Mouse (Mus musculus) kidney, postnatal 4 days (tissue): ENCODE data around the gene Copz1.
"Not testable (repeated sequence)": the region's sequence is repeated elsewhere in the genome, so short reads cannot be mapped to it uniquely, and the experiment has no call there.

Experiments used
- DNase-seq, 2 experiments: peaks; one replicate each; pipeline ENCODE4 v3.0.0; 2021; ENCODE audit warnings: mixed read lengths in 2 of 2

The Copz1 gene

GRCm38 (mm10) chr15:103272419-103273279, at the start of gene Copz1:
Copz1 (plus strand) TSS chr15:103272714.
- peak; percentile 95 to 97 for DNase-seq

DNA sequence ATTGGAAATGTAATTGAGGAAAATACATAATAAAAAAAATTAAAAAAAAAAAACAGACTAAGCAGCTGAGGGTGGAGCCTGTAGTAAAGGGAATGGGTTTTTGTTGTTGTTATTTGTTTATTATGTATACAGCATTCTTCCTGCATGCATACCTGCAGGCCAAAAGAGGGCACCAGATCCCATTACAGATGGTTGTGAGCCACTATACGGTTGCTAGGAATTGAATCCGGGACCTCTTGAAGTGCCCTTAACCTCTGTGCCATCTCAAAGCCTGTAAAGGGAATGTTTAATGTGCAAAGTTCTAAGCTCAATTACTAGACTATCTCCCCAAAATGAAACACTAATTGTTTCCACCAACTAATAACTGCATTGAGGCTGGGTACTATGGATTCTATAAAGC, 48.4 kb upstream of the Copz1 start:
- DNase-seq = no peak

GRCm38 (mm10) chr15:103227022-103227421, 45.5 kb upstream of the Copz1 start:
- no peak for DNase-seq

DNA sequence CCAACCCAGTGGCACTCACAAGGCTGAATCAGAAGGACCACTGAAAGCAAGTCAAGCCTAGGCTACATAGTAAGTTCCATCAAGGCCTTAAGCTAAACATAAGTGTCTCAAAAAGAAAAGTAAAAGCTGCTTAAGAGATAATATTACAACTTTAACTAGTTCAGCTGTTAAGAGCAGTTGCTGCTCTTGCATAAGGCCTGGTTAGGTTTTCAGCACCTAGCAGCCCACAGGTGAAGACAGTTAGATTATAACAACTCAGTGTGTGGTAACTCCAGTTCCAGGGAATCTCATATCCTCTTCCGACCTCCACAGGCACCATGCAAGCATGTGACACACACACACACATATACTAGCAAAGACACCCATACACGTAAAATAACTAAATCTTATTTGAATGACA, 44.9 kb upstream of the Copz1 start:
- DNase-seq = no peak

DNA sequence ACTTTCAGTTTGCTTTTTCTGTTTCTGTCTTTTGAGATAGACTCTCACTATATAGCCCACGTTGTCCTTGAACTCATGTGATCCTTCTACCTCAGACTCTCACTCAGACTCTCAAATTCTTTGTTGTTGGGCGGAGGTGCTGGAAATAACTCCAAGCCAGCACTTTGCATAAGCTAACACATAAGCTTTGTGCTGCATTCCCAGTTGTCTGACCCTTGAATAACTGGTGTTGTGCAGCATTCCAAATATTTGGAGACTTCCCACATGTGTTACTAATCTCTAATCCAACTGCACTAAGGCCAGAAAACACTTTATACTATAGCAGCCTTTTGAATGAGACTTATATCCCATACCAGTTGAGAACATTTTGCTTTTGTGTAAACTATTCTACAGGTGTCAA, 43.6 kb upstream of the Copz1 start:
- no peak for DNase-seq

DNA sequence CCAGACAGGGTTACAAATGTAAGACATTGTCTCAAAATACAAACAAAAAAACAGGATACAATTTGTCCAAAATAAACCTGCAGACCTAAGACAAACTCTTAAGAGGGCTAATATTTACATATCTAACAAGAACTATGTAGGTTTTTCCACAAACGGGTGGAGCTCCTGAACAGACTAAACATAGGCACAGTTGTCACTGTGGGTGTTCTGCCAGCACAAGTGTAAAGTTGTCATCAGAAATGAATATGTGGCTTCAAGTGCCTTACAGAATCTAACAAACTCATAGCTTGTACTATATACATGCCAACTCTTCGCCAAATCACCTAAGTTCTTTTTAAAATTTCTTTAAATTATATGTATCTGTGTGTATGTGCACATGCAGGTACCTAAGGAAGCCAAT, 39.4 kb upstream of the Copz1 start:
- DNase-seq = no peak

GRCm38 (mm10) chr15:103237295-103237694, 35.2 kb upstream of the Copz1 start:
- no peak for DNase-seq

DNA sequence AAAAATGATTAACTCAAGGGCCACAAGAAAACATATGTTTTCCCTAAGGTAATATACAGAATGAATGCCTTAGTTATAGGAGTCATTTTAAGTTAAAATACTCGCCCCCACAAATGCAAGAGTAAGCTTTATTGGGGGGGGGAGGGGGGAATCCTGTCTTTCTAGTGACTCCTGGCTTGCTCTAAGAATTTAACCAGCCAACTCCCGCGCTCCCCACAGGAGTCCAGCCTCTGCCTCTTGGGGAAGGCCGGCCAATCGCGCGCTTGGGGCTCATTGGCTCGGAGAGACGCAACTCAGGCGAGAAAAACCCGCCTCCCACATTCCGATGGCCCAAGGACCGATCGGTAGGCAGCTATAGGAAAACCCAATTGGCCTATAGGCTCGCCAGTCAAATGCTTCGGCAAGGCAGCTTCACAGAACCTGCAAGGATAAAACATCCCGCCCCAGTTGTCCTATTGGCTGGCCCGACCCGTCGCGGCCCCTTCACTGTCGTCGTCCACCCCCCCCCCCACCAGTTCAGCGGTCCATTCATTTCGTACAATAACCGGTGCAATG, 33.3 kb upstream of the Copz1 start:
- peak; percentile 95 to 98 for DNase-seq

- peak; percentile 97 to 99 for DNase-seq
Measured at GRCm38 (mm10) chr15:103239685-103240159, 32.8 kb upstream of the Copz1 start, which contains the start of gene Cbx5. Cbx5 (minus strand) TSS chr15:103239816.

GRCm38 (mm10) chr15:103240160-103241028, 32.1 kb upstream of the Copz1 start, which contains the start of gene Hnrnpa1:
Hnrnpa1 (plus strand) TSS chr15:103240432.
- peak; percentile 89 to 95 for DNase-seq

GRCm38 (mm10) chr15:103241071-103242018, 31.2 kb upstream of the Copz1 start:
- DNase-seq = not testable (repeated sequence)

GRCm38 (mm10) chr15:103242885-103243284, 29.6 kb upstream of the Copz1 start:
- DNase-seq = peak in 1 of 2 experiments; percentile 21

- no peak for DNase-seq
Measured at GRCm38 (mm10) chr15:103245616-103246015, 26.9 kb upstream of the Copz1 start.

GRCm38 (mm10) chr15:103247078-103247781, 25.3 kb upstream of the Copz1 start:
- DNase-seq = no peak

GRCm38 (mm10) chr15:103247782-103248400, 24.6 kb upstream of the Copz1 start:
- DNase-seq = no peak

- DNase-seq = peak; percentile 24 to 40
Measured at GRCm38 (mm10) chr15:103248401-103249313, 23.9 kb upstream of the Copz1 start.

DNA sequence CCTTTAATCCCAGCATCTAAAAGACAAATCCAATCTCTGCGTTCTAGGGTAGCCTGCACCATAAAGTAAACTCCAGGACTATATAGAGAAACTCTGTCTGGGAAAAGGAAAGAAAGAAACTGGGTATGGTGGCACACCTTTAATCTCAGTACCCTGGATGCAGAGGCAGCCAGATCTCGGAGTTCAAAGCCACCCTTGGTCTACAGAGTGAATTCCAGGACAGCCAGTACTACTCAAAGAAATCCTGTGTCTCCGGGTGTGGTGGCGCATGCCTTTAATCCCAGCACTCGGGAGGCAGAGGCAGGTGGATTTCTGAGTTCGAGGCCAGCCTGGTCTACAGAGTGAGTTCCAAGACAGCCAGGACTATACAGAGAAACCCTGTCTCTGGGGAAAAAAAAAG, 23.0 kb upstream of the Copz1 start:
- DNase-seq = not testable (repeated sequence)

- DNase-seq = peak; percentile 82
Measured at GRCm38 (mm10) chr15:103250195-103250740, 22.2 kb upstream of the Copz1 start.

GRCm38 (mm10) chr15:103251595-103251994, 20.9 kb upstream of the Copz1 start:
- DNase-seq = no peak
